Mouse (Mus musculus) hindbrain, embryonic 14.5 days (tissue): Measurements from ENCODE around the gene Il21r. TPM values are rescaled to one million over a fixed set of nuclear protein-coding genes. Genes with fewer than 3 reads are reported as not detected.

Source experiments
- ATAC-seq: fragments of 200-750 bp; cut with Nextera tagmentation; 2 replicates; pipeline ENCODE4 v1.8.0; 2017; ENCODE audit warnings: moderate number of reproducible peaks, mild to moderate bottlenecking, moderate TSS enrichment, moderate library complexity; ENCODE audit not compliant: low FRiP score
- DNase-seq: peaks from one replicate; pipeline ENCODE4 v3.0.0-alpha.2; 2015; ENCODE audit warnings: low spot score
- H3K27ac ChIP-seq: fragments of 300-500 bp; sonication (generic); 2 replicates; pipeline ENCODE4 v1.5.1; 2014; ENCODE audit warnings: mild to moderate bottlenecking, moderate library complexity
- H3K27me3 ChIP-seq: fragments of 300-500 bp; sonication (generic); 2 replicates; pipeline ENCODE4 v1.6.1; 2014; ENCODE audit warnings: mild to moderate bottlenecking, low read length, mixed read lengths; ENCODE audit not compliant: control insufficient read depth, insufficient read depth
- H3K36me3 ChIP-seq: fragments of 300-500 bp; sonication (generic); replicated peaks from 2 replicates; pipeline ENCODE4 v1.6.1; 2014; ENCODE audit not compliant: control insufficient read depth, insufficient read depth
- H3K4me1 ChIP-seq: fragments of 300-500 bp; sonication (generic); replicated peaks from 2 replicates; pipeline ENCODE4 v1.6.1; 2014; ENCODE audit warnings: antibody characterized with exemption, low read length, mixed read lengths; ENCODE audit not compliant: control insufficient read depth, insufficient read depth
- H3K4me2 ChIP-seq: fragments of 300-500 bp; sonication (generic); replicated peaks from 2 replicates; pipeline ENCODE4 v1.6.1; 2014; ENCODE audit warnings: mild to moderate bottlenecking, moderate library complexity
- H3K4me3 ChIP-seq: fragments of 300-500 bp; sonication (generic); replicated peaks from 2 replicates; pipeline ENCODE4 v1.5.1; 2014; ENCODE audit warnings: mild to moderate bottlenecking, low read length
- H3K9ac ChIP-seq: fragments of 300-500 bp; sonication (generic); 2 replicates; pipeline ENCODE4 v1.6.1; 2014
- H3K9me3 ChIP-seq: fragments of 300-500 bp; sonication (generic); 2 replicates; pipeline ENCODE4 v1.6.1; 2016; ENCODE audit warnings: low read length; ENCODE audit not compliant: control insufficient read depth
- WGBS: fragments of 180-500 bp; shearing (Covaris S2); extraction: QIAGEN DNeasy Blood & Tissue Kit; methylation state at CpG from one replicate; pipeline ENCODE4 v1.1.7; 2014; 5-methylcytosine and 5-hydroxymethylcytosine counted together
- polyA plus RNA-seq: library from polyadenylated mRNA; unstranded; fragments of >200 nt; fragmentation: Nextera tagmentation; extraction: Ambion mirVana; gene quantifications from 2 replicates; pipeline ENCODE4 v1.2.1, GENCODE M21; 2014

Il21r gene
- polyA plus RNA-seq, 1 experiment from 2014 or later: 0.50 TPM

DNA sequence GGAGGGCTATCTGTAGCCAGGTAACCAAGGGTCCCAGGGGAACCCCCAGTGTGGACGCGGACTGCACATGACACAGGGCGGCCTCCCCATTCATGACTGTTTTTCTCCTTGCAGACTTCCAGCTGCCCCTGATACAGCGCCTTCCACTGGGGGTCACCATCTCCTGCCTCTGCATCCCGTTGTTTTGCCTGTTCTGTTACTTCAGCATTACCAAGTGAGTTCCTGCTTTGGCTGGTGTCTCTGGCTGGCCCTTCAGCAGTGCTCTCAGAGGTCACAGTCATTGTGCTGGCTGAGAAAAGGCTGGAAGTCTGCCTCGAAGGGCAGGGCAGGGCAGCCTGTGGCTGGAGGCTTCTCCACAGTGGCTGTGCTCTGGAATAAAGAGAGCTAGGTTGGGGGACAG lies 30.5 kb upstream of the Il21r start:
- Histone ChIP-seq H3K4me3 (no peak overlapping the region), H3K9me3 (no peaks in the 10 kb centered on the region), H3K4me1 (peaks cover 7% of the 10 kb centered on the region; the same call in 1 of the 2 replicates), H3K4me2 (no peak overlapping the region), H3K27me3 (no peaks in the 10 kb centered on the region), H3K27ac (no peak overlapping the region), H3K9ac (no peak overlapping the region), H3K36me3 (no peaks in the 10 kb centered on the region)
- DNase-seq: no peak
- WGBS: 69% methylated on average over 6 of the region's 6 CpGs
- ATAC-seq: no peak

DNA sequence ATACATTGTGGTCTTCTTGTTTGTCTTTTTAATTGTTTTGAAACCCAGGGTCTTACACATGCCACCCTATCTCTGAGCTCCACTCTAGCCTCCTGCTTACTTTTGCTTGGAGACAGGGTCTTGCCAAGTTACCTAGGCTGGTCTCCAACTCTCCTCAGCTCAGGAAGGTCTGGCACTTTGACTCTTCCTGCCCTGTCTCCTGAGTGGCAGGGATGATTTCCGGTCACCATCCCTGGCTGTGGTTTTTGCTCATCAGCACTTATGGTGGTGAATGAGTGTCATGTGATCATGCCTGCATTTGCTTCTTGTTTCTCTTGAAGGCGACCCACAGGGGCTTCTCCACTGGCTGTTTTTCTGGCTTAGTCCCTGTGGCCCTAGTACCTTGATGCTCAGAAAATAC lies 29.4 kb upstream of the Il21r start:
- no peak overlapping the region for H3K4me2 ChIP-seq
- ATAC-seq (no peak), DNase-seq (no peak)
- no peak overlapping the region for H3K9ac ChIP-seq
- H3K9me3 ChIP-seq: no peaks in the 10 kb centered on the region
- H3K4me1 ChIP-seq: peaks cover 7% of the 10 kb centered on the region; the same call in 1 of the 2 replicates
- no peak overlapping the region for H3K27ac ChIP-seq
- 89% methylated on average over 2 of the region's 2 CpGs for WGBS
- no peak overlapping the region for H3K4me3 ChIP-seq
- H3K27me3 ChIP-seq: no peaks in the 10 kb centered on the region
- H3K36me3 ChIP-seq: no peaks in the 10 kb centered on the region

DNA sequence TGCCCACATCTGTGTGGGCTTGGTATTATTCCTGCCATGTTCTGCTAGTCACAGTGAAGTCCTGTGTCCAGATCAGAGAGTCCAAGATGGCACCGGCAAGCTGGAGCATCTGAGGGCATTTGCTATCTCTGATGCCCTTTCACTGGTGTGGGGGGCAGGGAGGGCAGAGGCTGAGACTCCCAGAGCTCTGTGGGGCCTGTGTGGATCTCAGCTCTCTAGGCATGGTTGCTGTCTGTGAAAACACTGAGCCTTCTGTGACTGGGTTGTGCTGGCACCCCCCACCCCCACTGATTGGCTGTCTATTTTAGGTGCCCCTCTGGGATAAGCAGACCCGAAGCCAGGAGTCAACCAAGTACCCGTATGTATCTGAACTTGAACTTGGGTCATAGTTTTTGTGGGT lies 28.4 kb upstream of the Il21r start:
- 85% methylated on average over 3 of the region's 3 CpGs for WGBS
- peaks cover 7% of the 10 kb centered on the region; the same call in 1 of the 2 replicates for H3K4me1 ChIP-seq
- H3K27me3 ChIP-seq: no peaks in the 10 kb centered on the region
- no peak overlapping the region for H3K9ac ChIP-seq
- no peak for DNase-seq
- no peaks in the 10 kb centered on the region for H3K9me3 ChIP-seq
- no peak overlapping the region for H3K27ac ChIP-seq
- no peak for ATAC-seq
- H3K4me2 ChIP-seq: no peak overlapping the region
- H3K36me3 ChIP-seq: no peaks in the 10 kb centered on the region
- no peak overlapping the region for H3K4me3 ChIP-seq

DNA sequence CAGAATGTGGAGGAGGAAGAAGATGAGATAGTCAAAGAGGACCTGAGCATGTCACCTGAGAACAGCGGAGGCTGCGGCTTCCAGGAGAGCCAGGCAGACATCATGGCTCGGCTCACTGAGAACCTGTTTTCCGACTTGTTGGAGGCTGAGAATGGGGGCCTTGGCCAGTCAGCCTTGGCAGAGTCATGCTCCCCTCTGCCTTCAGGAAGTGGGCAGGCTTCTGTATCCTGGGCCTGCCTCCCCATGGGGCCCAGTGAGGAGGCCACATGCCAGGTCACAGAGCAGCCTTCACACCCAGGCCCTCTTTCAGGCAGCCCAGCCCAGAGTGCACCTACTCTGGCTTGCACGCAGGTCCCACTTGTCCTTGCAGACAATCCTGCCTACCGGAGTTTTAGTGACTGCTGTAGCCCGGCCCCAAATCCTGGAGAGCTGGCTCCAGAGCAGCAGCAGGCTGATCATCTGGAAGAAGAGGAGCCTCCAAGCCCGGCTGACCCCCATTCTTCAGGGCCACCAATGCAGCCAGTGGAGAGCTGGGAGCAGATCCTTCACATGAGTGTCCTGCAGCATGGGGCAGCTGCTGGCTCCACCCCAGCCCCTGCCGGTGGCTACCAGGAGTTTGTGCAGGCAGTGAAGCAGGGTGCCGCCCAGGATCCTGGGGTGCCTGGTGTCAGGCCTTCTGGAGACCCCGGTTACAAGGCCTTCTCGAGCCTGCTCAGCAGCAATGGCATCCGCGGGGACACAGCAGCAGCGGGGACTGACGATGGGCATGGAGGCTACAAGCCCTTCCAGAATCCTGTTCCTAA lies 27.3 kb upstream of the Il21r start:
- H3K4me3 ChIP-seq: no peak overlapping the region
- no peak overlapping the region for H3K4me2 ChIP-seq
- ATAC-seq (no peak), DNase-seq (no peak)
- H3K27me3 ChIP-seq: no peaks in the 10 kb centered on the region
- WGBS: 89% methylated on average over 16 of the region's 16 CpGs
- H3K36me3 ChIP-seq: no peaks in the 10 kb centered on the region
- no peak overlapping the region for H3K9ac ChIP-seq
- H3K27ac ChIP-seq: no peak overlapping the region
- H3K4me1 ChIP-seq: peaks cover 7% of the 10 kb centered on the region; the same call in 1 of the 2 replicates
- H3K9me3 ChIP-seq: no peaks in the 10 kb centered on the region

DNA sequence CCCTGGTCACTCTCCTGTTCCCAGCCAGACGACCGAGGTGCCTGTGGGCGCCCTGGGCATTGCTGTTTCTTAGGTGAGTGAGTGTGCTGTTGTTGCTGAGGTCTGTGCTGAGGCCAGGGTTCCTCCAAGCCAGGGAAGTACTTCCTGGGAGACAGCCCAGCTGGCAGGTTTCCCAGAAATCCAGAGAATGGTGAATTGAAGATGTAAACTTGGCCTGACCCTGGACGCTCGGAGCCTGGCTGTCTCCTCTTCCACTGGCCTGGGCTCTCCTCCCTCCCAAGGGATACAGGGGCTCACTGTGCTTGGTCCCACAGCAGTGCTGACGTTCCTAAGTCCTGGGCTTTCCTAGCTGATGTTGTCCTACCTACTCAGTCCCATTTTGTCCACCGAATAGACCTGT lies 26.2 kb upstream of the Il21r start:
- Histone ChIP-seq H3K9me3 (no peaks in the 10 kb centered on the region), H3K4me2 (no peak overlapping the region)
- 64% methylated on average over 7 of the region's 7 CpGs for WGBS

DNA sequence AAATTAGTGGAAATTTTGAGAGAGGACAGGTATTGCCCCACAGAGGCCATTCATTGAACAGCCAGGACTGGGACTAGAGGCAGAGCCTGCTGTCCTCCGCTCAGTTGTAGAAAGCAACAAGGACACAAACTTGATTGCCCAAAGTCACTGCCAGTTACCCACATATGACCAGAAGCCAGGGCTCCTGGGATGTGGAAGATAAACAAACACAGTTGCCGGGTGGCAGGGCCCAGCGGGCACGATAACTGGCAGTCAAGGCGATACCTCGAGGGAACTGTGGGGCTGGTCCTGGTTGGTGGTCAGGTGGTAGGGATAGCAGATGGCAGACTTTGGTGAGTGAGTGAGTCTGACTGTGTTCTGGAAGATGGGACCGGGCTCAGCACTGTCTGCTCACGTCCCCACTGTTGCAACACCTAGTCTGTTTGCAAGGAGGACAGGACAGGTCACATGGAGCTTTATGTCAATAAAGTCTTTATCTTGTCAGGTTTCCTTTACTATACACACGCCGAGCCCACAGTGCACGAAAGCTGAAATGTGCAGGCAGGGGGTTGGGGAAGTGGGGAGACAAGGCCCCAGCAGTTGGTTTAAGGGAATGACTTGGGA lies 25.6 kb upstream of the Il21r start:
- H3K4me2 ChIP-seq: no peak overlapping the region
- ATAC-seq (no peak), DNase-seq (no peak)
- H3K27me3 ChIP-seq: no peaks in the 10 kb centered on the region
- no peaks in the 10 kb centered on the region for H3K9me3 ChIP-seq
- no peak overlapping the region for H3K4me3 ChIP-seq
- no peaks in the 10 kb centered on the region for H3K36me3 ChIP-seq
- 0 out of 2 replicates have a peak, but pooled peaks cover 3% of the 10 kb centered on the region for H3K4me1 ChIP-seq
- no peak overlapping the region for H3K27ac ChIP-seq
- WGBS: 83% methylated on average over 11 of the region's 11 CpGs
- no peak overlapping the region for H3K9ac ChIP-seq

More for the DNA sequence above, 26.2 kb upstream of the Il21r start:
- ATAC-seq (no peak), DNase-seq (peak; percentile 38)
- H3K36me3 ChIP-seq: no peaks in the 10 kb centered on the region
- H3K27ac ChIP-seq: no peak overlapping the region
- no peaks in the 10 kb centered on the region for H3K27me3 ChIP-seq
- no peak overlapping the region for H3K4me3 ChIP-seq
- no peak overlapping the region for H3K9ac ChIP-seq
- H3K4me1 ChIP-seq: peaks cover 7% of the 10 kb centered on the region; the same call in 1 of the 2 replicates

DNA sequence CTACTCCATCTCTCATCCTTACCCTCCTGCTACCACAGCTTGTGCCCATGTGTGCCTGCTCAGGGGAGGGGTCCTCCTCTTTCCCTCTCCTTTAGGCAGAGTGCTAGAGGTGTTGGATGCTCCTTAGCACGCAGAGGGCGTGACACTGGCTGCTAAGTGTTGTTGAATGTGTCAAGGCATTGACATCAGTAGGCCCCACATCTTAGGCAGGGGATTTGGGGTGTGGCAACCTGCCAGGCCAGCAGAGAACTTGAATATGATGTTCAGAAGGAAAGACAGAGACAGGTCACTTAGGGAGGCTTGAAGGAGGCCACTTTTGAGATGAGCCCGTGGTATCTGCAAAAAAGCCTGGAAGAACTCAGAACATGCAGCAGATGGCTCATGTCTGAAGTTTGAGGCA lies 25.1 kb upstream of the Il21r start:
- H3K9me3 ChIP-seq: no peaks in the 10 kb centered on the region
- 88% methylated on average over 3 of the region's 3 CpGs for WGBS
- H3K4me2 ChIP-seq: no peak overlapping the region
- no peak overlapping the region for H3K9ac ChIP-seq
- 0 out of 2 replicates have a peak, but pooled peaks cover 3% of the 10 kb centered on the region for H3K4me1 ChIP-seq
- ATAC-seq: no peak
- no peaks in the 10 kb centered on the region for H3K36me3 ChIP-seq
- no peak overlapping the region for H3K27ac ChIP-seq
- no peak overlapping the region for H3K4me3 ChIP-seq
- no peak for DNase-seq
- no peaks in the 10 kb centered on the region for H3K27me3 ChIP-seq

DNA sequence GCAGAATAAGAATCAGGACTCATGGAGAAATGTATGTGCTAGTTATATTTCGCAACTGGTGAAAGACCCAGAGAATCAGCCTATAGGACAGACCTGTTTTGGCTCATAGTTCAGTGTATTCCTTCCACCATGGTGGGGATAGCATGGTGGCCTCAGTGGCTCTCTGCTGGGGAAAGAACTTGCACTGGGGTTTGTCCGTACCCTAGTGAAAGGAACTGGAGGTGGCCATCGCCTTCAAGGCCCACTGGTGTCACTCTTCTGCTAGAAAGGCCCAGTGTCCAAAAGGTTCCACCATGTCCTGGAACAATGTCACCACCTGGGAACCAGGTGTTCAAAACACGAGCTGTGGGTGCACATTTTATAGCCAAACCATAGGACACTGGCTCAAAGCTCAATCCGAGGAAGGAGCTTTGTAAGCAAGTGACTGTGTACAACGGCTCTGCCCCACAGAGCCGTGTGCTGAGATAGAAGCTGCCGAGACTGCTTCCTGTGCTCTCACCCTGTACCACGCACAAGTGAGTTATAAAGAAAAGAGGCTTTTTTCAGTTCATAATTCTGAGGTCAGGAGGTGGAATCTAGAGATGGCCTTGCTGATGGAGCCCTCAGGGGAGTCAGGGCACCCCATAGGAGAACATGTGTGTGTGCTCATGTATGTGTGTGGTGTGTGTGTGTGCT lies 23.5 kb upstream of the Il21r start:
- Histone ChIP-seq H3K27ac (no peak overlapping the region), H3K36me3 (no peaks in the 10 kb centered on the region), H3K9ac (no peak overlapping the region), H3K27me3 (no peaks in the 10 kb centered on the region), H3K9me3 (no peaks in the 10 kb centered on the region), H3K4me2 (no peak overlapping the region), H3K4me1 (0 out of 2 replicates have a peak, but pooled peaks cover 3% of the 10 kb centered on the region), H3K4me3 (no peak overlapping the region)
- DNase-seq: no peak
- 90% methylated on average over 9 of the region's 9 CpGs for WGBS
- ATAC-seq: no peak

DNA sequence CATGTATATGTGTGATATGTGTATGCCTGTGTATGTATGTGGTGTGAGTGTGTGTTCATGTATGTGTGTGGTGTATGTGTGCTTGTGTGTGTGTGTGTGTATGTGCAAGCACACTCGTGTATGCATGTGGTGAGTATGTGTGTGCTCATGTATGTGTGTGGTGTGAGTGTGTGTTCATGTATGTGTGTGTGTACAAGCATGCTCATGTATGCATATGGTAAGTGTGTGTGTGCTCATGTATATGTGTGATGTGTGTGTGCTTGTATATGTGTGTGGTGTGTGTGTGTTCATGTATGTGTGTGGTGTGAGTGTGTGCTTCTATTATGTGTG lies 23.0 kb upstream of the Il21r start:
- Histone ChIP-seq H3K9ac (no peak overlapping the region), H3K4me2 (no peak overlapping the region), H3K4me1 (0 out of 2 replicates have a peak, but pooled peaks cover 3% of the 10 kb centered on the region), H3K27me3 (no peaks in the 10 kb centered on the region), H3K4me3 (no peak overlapping the region), H3K27ac (no peak overlapping the region), H3K9me3 (no peaks in the 10 kb centered on the region), H3K36me3 (no peaks in the 10 kb centered on the region)
- DNase-seq: no peak
- WGBS: 92% methylated on average over 1 of the region's 1 CpGs
- no peak for ATAC-seq
